7 mouse cellular contexts compared by ENCODE assay signal in genomic region chr9:34995660-34996378, GRCm38 (mm10).
DNase-seq lines count a peak whose midpoint lies in the region; ATAC-seq and TF ChIP-seq lines count a peak whose summit lies in the region.

No protein-coding gene starts in this region.

- H3K36me3 ChIP-seq in hindbrain, embryonic 13.5 days: 0 out of 2 replicates have a peak, but pooled peaks cover 3% of the 10 kb centered on the region
- H3K36me3 ChIP-seq in midbrain, embryonic 11.5 days (ENCODE audit: control insufficient read depth, insufficient read depth, low read length): no peaks in the 10 kb centered on the region
- no peaks in the 10 kb centered on the region for H3K36me3 ChIP-seq in stomach, postnatal 0 days (ENCODE audit: control insufficient read depth, insufficient read depth, low read length)
- H3K36me3 ChIP-seq in heart, embryonic 12.5 days: no peaks in the 10 kb centered on the region

- CTCF ChIA-PET in Patski (lab: Charles Lee): interaction anchor here (1.3 kb wide), 1 partner anchor 11 kb away, joined by 3 read pairs; no protein-coding TSS in a partner anchor

- TF ChIP-seq CTCF in Patski (IDR thresholded peaks at IDR 0.05): no peak
- no peak for TF ChIP-seq CTCF in stomach, postnatal 0 days (IDR thresholded peaks at IDR 0.05; ENCODE audit: low read depth)

- no peaks in the 10 kb centered on the region for H3K27me3 ChIP-seq in Patski
- H3K27me3 ChIP-seq in hindbrain, embryonic 13.5 days: no peaks in the 10 kb centered on the region; the same call in 1 of the 2 replicates
- H3K27me3 ChIP-seq in midbrain, embryonic 11.5 days (ENCODE audit: control insufficient read depth, insufficient read depth, low read length): no peaks in the 10 kb centered on the region
- H3K27me3 ChIP-seq in stomach, postnatal 0 days (ENCODE audit: control insufficient read depth, insufficient read depth, low read length): no peaks in the 10 kb centered on the region
- no peaks in the 10 kb centered on the region; the same call in 1 of the 2 replicates for H3K27me3 ChIP-seq in heart, embryonic 12.5 days (replicated peaks)

- DNase-seq in CD4-positive, CD25-positive, alpha-beta regulatory T cell, adult 2 months (ENCODE audit: low read depth, low spot score): peak; percentile 33
- peak; percentile 91 for DNase-seq in Patski (ENCODE audit: low read depth, low spot score)
- DNase-seq in midbrain, embryonic 11.5 days (ENCODE audit: low spot score, missing footprints): peak; percentile 90
- DNase-seq in stomach, postnatal 0 days (ENCODE audit: low spot score): no peak
- DNase-seq in thymus, postnatal 10 days (ENCODE audit: low spot score in 2 of 2): no peak

- H3K4me3 ChIP-seq in hindbrain, embryonic 13.5 days: no peak overlapping the region
- H3K4me3 ChIP-seq in midbrain, embryonic 11.5 days (ENCODE audit: low read depth, low read length): no peak overlapping the region
- H3K4me3 ChIP-seq in stomach, postnatal 0 days (ENCODE audit: low read depth, low read length): no peak overlapping the region
- H3K4me3 ChIP-seq in heart, embryonic 12.5 days: no peak overlapping the region

- H3K4me1 ChIP-seq in hindbrain, embryonic 13.5 days (replicated peaks): peaks cover 30% of the 10 kb centered on the region
- H3K4me1 ChIP-seq in midbrain, embryonic 11.5 days (ENCODE audit: control insufficient read depth, insufficient read depth, low read length): peaks cover 11% of the 10 kb centered on the region
- peaks cover 3% of the 10 kb centered on the region; the same call in 1 of the 2 replicates for H3K4me1 ChIP-seq in stomach, postnatal 0 days (replicated peaks; ENCODE audit: control insufficient read depth, insufficient read depth)
- H3K4me1 ChIP-seq in heart, embryonic 12.5 days (replicated peaks): peaks cover 40% of the 10 kb centered on the region

- POLR2A ChIA-PET in Patski (lab: Charles Lee): no interaction called here

- H3K9me3 ChIP-seq in hindbrain, embryonic 13.5 days: no peaks in the 10 kb centered on the region
- no peaks in the 10 kb centered on the region for H3K9me3 ChIP-seq in midbrain, embryonic 11.5 days (ENCODE audit: control insufficient read depth, low read length)
- no peaks in the 10 kb centered on the region for H3K9me3 ChIP-seq in stomach, postnatal 0 days (ENCODE audit: control insufficient read depth, low read length)
- no peaks in the 10 kb centered on the region for H3K9me3 ChIP-seq in heart, embryonic 12.5 days (replicated peaks)

- ATAC-seq in Patski: peak; percentile 88
- peak; percentile 57 for ATAC-seq in hindbrain, embryonic 13.5 days (ENCODE audit: low FRiP score)
- peak; percentile 83 for ATAC-seq in midbrain, embryonic 11.5 days (ENCODE audit: low FRiP score)
- no peak for ATAC-seq in stomach, postnatal 0 days (ENCODE audit: low FRiP score, low TSS enrichment)
- no peak for ATAC-seq in heart, embryonic 12.5 days (ENCODE audit: insufficient number of reproducible peaks, low FRiP score)

- no peak overlapping the region for H3K9ac ChIP-seq in hindbrain, embryonic 13.5 days
- H3K9ac ChIP-seq in midbrain, embryonic 11.5 days (ENCODE audit: low read length): peak overlapping the region; percentile 38; the same call in 1 of the 2 replicates
- H3K9ac ChIP-seq in stomach, postnatal 0 days (ENCODE audit: low read length): no peak overlapping the region
- no peak overlapping the region for H3K9ac ChIP-seq in heart, embryonic 12.5 days

- TF ChIP-seq EP300 in stomach, postnatal 0 days (optimal IDR thresholded peaks at IDR 0.05): no peak

- WGBS in hindbrain, embryonic 13.5 days: 40% methylated on average over 15 of the region's 15 CpGs
- WGBS in midbrain, embryonic 11.5 days: 39% methylated on average over 15 of the region's 15 CpGs
- WGBS in stomach, postnatal 0 days: 75% methylated on average over 15 of the region's 15 CpGs
- WGBS in heart, embryonic 12.5 days: 66% methylated on average over 15 of the region's 15 CpGs

- H3K4me2 ChIP-seq in hindbrain, embryonic 13.5 days: no peak overlapping the region
- H3K4me2 ChIP-seq in midbrain, embryonic 11.5 days: peak overlapping the region; percentile 9; the same call in 1 of the 2 replicates
- no peak overlapping the region for H3K4me2 ChIP-seq in stomach, postnatal 0 days (replicated peaks; ENCODE audit: low read depth)
- no peak overlapping the region for H3K4me2 ChIP-seq in heart, embryonic 12.5 days

- peak overlapping the region; percentile 64 for H3K27ac ChIP-seq in hindbrain, embryonic 13.5 days
- no peak overlapping the region for H3K27ac ChIP-seq in midbrain, embryonic 11.5 days (ENCODE audit: low read depth, low read length)
- no peak overlapping the region for H3K27ac ChIP-seq in stomach, postnatal 0 days (replicated peaks)
- no peak overlapping the region for H3K27ac ChIP-seq in heart, embryonic 12.5 days (ENCODE audit: poor library complexity, severe bottlenecking)

- in situ Hi-C loops in Patski (cut with MboI; ENCODE audit: low pct_unique_long_range_greater_than_20kb): no loop called here

Comparison
In these comparisons a context has a peak if more than half of its experiments do, and no peak if none do; other contexts are left out.
1. DNase-seq: peak in CD4-positive, CD25-positive, alpha-beta regulatory T cell, adult 2 months (single experiment), Patski (single experiment) and midbrain, embryonic 11.5 days (single experiment); none in stomach, postnatal 0 days (single experiment) and thymus, postnatal 10 days (0 of 2).
2. ATAC-seq: peak in Patski (single experiment), hindbrain, embryonic 13.5 days (single experiment) and midbrain, embryonic 11.5 days (single experiment); none in stomach, postnatal 0 days (single experiment) and heart, embryonic 12.5 days (single experiment).